Mouse (Mus musculus) induced T-regulatory cell, adult 2 months (primary cell): ENCODE measurements around the gene Smyd3.
"Not testable (repeated sequence)": the region's sequence is repeated elsewhere in the genome, so short reads cannot be mapped to it uniquely, and the experiment has no call there.

Experiments used
- DNase-seq: peaks from one replicate; pipeline ENCODE4 v3.0.0-alpha.2; 2012; ENCODE audit warnings: low read depth

The Smyd3 gene

DNA sequence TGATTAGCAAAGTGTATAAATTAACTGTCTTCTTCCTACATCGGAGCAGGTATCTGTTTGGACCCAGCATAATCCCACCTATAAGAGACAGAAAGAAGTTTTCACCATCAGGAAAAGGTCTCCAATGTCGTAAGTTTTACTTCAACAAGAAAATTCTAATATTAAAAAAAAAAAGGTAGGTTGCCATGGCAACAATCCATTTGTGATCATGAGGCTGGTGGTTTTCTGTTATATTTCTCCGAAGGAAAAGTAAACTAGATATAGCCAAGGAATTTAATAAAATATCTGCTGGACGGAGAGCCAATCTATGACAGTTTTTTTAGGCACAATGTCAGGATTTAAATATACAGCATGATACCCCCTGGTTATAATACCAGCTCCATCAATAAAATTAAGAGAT, 142.9 kb downstream of the Smyd3 start:
- no peak for DNase-seq

DNA sequence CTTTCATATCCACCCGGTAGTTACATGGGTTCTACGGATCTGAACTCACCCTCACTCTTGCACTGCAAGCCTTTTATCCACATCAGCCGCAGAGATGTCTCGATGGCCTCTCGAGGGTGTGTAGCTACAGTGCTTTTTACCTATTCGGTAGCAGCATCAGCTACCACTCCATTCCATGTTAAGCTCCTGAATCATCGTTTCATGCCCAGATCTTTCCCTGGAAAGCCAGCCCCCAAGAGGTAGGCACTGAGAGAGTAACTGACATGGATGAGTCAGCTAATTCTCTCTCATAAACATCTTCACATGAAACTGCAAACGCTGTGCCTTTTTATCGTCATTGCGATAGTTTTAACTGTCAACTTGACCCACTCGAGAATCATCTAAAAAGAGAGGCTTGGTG, 143.9 kb downstream of the Smyd3 start:
- no peak for DNase-seq

DNA sequence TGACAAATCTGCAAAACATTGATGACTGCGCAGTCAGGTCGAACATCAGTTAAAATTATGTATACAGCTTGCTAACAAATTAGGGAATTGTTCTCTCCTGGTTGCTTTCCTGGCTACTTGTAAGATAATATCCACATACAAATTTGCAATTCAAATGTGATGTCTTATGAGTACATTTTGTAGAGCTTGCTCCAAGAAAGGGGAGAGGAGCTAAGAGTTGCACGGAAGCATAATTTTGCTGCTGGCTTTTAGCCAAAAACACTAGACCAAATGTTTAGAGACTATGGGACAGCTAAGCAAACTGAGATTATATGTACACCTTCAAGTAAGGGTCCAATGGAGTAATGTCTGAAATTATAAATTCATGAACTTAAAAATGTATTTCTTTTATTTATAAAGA, 146.7 kb downstream of the Smyd3 start:
- no peak for DNase-seq

DNA sequence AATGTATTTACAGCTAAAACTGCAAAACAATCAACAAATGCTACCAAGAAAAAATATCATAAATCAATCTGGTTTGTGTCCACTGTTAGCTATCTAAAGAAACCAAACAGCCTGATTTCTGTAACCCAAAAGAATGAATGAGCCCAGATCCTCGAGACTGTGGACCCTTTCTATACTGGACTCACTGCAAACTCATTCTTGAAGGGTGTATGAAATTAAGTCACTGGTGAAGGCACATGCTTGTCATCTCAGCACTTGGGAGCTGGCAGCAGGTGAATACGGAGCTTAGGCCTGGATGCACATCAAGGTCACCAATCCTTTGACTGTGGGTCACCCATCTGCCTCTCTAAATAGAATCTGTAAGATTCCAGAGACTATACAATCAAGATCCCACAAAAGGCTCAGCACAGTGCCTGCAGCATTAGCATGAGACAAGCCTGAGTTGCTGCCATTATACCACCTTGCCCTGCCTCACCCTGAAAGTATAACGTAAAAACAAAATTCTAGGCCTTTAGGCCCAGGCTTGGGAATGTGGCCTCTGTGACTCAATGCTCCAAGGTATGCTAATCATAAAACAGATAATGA, 149.3 kb downstream of the Smyd3 start:
- no peak for DNase-seq

DNA sequence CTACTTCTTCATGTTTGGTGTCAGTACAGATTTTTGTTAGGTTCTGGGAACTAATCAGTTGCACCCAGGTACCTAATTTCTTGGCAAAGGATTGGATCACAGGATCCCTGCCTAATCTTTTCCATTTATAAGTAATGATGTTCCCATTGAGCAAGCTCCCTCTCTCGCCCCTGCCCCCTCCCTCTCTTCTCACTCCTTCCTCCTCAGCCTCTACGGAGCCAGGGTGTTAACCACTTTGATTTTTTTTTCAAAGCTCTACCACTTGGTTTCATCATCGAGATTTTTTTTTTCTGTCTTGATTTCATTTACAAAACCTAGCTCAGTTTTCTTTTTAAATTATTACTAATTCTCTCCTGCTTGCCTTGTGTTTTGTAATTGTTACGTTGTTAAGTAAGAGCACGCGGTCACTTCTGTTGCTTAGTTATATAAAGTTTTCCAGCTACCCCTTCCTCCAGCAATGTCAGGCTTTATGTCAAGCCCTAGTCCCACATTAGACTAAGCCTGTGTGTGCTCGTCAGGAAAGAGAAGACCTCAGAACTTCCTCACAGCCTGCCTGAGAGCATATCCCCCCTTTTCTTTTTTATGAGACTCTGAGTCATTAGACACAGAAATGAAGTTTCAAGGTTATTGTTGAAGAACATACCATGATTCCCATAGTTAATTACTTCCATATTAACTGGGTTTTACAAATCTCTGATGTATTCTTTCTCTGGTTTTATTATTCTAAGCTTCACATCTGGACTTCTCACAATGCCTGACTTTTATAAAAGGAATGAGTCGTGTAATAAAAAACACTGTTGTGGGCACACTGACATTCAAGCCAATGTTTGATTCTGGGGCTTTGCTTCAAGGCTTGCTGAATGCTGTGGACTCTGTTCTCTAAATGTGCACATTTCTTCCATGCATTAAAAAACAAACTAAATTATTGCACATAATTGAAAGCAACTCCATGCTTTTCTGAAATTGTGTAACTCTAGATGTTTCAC, 156.1 kb downstream of the Smyd3 start:
- DNase-seq = no peak

DNA sequence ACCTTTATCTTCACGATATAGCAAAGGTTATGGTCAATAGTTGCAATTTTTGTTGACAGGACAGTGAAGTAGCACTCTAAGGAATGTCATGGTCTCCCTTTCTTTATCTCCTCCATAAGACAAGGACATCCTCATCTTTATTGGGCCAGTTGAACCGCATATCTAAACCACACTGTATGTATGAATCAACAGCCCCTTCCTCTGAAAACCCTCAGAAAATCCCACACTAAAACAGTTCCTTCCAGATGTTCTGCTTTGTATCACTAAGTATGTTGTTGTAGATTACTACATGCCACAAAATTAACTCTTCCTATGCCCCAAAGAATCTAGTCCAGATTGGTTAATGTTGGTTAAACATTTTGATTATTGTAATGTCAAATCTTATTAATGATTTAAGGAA, 160.7 kb downstream of the Smyd3 start:
- DNase-seq = no peak

DNA sequence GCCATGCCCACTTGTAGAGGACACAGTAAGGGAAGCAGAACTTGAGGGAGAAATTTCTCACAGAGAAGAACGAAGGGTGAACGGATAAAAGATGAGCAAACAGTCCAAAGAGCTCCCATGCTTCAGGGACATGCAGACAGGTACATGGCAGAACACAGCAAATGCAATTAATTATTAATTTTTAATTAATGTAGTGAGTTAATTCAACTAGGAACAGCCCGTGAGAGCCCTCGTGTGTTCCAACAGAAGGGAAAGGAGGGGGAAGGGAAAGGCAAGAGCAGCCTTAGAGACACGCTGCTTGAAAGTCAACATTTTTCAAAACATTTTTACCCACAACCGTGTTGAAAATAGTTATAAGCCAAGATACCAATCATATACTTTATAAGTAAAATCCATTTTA, 163.6 kb downstream of the Smyd3 start:
- DNase-seq = no peak

DNA sequence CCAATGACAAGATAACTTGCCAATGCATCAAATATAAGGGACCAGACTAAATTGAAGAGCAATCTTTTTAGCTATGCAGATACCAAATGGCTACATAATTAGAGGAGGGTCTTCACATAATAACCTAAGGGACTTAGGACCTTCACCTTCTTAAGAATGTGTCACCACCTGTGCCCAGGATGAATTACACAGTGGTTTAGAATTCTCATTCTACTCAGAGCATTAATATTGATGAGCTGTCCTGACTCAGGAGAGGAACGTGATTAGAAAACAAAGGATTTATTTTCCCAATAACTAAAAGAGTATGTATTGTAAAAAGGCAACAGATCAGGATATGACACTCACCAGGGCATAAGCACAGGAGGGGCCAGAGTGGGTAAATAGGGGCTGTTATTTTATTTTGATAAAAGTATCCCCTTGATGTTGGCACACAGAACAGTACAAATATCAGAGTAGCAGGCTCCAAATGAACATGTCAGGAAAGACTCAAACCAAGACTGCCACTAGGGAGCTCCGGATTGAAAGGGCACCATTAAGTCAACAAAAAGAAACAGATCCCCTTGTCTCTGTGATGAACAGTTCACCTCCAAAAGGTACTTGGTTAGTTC, 172.4 kb downstream of the Smyd3 start:
- no peak for DNase-seq

DNA sequence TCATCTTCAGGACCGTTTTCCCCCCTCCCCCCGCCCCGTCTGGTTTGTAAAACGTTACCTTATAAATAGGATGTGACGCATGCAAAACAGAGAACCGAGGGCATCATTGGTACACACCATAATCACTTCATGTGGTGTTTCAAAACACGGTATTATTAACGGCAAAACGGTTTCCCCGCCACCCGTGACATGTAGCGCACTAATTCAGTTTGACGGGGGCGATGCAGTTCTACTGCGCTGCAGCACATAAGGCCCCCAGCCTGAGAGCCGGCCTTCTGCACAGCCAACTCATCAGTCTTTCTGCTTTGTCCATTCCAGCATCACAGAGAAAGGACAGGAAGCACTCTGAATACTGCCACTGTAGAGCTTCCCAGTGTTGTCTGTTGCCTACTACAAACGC, 174.4 kb downstream of the Smyd3 start:
- no peak for DNase-seq

DNA sequence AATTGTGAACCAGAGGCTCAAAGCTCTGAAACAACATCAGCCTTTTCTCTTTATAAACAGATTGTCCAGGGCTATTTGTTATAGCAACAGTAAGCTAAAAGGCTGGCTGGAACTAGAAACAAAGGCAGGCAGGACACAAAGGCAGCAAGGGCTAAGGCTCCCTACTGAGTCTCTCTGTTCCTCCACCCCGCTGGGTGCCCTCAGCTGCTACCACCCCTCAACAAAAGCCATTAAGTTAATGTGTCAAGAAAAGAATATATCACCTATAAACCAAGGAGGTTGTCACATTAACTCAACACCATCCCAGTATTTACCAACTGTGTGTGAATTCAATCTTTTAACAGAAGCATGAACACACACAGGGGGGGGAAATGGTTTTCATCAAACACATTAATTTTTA, 176.3 kb downstream of the Smyd3 start:
- DNase-seq = no peak

DNA sequence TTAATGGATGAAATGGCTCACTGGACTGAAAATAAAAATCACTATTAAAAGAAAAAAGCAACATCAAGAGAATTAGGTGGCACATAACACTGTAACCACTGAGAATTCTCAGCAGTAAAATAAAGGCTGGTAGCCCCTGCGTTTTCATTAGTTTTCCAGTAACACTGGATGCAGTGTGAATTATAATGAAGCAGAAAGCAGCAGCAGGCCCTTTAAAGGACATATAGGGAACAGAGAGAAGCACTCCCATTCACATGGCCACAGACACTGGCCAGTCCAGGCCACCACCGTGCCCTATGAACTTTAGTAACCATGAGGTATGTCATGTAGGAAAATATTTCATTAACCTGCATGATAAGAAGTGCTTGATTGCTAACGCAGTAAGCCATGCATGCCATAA, 178.8 kb downstream of the Smyd3 start:
- DNase-seq = no peak

DNA sequence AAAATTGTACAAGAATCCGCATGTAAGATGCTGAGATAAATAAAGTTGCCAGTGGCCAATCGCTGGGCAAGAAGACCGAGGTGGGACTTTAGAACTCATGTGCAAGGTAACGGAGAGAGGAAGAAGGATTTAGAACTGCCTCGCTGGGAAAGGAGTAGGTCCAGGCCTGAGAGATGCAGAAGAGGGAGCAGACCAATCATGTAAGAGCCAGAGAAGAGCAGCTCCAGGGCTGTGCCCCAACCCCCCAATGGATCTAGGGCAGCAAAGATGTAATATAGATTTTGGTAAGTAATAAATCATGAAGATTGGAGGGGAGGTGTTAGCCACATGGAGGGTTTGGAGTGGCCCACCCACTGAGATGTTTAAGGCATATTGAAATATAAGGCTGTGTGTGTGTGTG, 180.3 kb downstream of the Smyd3 start:
- no peak for DNase-seq

DNA sequence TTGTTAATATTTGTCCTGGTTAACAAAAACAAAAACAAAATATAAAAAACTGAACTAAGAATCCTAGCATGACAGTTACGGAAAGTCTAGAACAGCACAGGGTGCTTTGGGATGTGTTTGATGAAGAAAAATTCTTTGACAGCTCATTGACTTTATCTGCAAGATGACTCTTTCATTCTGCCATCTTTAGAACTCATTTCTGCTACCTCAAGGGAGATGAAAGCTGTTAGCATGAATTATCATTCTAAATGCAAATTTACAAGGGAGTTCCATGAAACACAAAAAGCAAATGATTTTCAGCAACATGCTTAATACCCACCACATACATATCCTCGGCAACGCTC, 190.9 kb downstream of the Smyd3 start:
- DNase-seq = no peak

DNA sequence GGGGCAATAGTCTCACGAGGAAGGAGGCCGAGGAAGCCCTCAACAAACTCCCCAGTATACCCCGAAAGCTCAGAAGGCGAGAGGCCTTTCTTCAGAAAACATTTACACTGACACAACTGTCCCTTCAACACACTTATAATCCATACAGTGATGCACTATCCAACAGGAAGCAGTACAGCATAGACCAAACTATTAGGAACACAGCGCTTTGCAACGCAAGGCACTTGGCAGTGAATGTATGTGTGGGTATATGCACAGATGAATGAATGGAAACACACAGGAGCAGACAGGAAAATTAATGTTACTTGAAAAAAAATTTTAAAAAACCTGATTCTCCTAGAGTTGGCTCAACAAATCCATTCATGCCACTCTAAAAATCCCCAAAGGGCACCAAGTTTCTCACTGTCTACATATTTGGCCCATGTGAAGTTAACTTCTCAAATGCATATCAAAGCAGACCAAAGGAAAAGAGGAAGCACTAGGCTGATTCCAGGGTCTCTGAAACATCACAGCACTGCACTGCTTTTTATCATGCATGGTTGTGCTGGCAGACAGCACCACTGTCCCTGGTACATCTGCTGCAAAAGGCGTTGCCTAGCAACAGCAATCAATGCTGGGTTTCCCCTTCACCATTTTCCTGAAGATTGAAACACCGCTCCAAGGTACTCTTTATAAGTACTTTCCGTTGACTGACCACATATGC, 191.4 kb downstream of the Smyd3 start:
- DNase-seq = no peak

DNA sequence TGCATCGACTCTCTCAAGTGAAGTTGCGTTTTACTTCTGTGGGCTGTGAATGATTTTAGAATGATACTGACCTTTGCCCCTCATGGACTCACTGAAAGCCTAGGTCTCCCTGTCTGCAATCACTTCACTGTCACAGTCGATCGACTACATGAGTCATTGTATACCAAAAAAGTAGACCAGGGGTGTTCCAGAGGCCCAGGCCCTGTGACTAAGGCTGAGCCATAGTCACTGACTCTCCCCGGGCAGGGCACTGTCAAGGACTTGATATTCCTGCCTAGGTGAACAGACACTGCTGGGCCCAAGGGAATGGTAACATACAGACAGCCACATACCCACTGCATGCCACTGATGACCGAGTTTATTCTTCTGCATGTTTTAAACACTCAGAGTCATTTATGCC, 193.6 kb downstream of the Smyd3 start:
- no peak for DNase-seq

DNA sequence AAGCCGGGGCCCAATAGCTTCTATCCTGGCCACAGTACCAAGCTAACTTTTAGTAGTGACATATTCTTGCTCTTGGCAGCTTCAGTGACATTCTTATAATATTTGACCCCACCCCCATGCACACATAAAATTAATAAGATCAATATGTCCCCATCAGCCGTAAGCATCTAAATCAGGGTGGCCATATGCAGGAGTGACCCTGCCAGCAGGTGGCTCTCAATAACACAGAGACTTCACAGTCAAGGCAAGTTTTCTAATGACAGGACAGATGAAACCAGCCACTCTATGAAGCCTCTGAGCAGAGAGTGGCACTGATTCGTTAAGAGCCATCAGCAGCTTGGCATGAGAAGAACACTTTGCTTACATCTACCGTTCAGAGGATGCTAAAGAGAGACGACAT, 204.2 kb downstream of the Smyd3 start:
- no peak for DNase-seq

DNA sequence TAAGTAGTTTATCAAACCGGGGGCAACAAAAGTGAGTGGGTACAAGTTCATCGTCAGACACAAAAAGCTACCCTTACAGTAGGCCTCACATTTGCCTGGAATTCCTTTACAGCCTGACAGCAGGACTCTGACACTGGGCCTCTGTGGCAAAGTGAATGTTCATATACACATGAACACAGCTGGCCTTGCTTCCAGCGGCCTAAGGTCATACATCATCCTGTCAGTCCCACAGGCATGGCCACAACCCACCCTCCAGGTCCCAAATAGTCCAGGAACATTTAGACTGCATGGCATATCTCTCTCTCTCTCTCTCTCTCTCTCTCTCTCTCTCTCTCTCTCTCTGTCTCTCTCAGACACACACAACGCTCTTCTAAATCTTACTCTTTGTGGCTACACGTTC, 208.4 kb downstream of the Smyd3 start:
- no peak for DNase-seq

DNA sequence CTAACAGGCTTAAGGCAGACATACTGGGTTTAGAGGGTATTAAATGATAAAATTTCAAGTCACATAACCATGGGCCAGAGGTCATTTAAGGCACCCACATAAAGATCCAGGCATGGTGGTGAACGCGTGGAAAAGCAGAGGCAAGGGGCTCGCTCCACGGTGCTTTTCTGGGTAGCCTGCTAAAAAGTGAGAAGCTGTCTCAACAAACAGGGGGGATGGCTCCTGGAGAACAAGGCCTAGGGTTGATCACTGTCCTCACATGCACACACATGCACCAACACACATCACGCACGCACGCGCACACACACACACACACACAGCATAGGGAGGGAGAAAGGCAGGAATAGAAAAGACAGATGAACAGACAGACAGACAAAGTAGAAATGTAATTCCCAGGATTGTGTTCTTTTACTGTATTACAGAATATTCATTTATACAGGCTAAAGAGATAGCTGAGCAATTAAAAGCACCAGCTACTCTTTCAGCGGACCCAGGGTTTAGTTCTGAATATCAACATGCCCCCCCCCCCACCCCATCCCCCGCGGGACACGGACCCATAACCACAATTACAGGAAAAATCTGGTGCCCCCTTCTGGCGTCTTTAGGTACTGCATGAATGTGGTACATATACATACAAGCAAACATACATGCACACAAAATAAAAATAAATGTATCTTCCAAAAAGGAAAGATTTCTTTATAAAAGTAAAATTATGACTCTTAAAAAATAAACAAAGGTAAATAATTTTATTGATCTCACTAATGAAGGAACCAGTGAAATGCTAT, 215.2 kb downstream of the Smyd3 start:
- peak; percentile 36 for DNase-seq

DNA sequence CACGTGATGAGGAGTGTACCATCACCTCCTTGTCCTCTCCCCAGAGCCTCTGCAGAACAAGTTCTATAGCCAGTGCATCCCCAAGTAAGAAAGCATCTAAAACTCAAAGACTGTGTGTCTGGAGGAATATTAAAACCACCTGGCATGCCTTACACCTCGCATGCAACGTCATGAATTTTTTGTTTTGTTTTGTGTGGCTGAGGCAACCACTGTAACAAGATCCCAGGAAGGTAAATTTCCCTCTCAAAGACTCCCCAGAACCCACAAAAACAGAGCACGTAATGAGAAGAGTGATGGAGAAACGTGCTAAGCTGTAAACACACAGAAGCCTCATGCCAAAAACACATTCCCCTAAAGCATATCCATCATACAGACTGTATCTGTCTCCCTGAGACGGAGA, 222.2 kb downstream of the Smyd3 start:
- DNase-seq = no peak

DNA sequence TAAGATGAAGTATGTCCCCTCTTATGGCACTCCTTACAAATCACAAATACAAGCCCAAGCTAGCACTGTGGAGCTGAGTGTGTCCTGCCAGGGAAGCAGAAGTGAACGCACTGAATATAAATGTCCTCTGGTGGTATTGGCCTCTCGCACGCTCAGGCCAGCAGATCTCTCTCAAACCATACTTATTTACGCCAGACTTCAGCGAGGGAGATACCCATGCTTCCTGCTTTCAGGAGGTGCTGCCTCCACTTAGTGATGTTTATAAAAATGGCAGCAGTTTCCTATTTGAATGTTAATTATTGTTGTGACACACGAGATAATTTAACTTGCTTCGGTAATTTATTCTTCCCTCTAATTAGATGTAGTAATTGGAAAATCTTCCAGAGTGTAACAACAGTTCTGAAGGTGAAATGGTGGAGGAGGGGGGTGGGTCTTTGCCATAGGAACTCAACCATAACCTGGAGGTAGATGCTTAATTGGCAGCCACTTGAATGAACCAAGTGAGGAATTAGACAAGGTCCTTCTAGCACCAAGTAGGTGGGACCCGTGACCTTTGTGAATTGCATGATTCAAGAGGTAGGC, 224.0 kb downstream of the Smyd3 start:
- no peak for DNase-seq

DNA sequence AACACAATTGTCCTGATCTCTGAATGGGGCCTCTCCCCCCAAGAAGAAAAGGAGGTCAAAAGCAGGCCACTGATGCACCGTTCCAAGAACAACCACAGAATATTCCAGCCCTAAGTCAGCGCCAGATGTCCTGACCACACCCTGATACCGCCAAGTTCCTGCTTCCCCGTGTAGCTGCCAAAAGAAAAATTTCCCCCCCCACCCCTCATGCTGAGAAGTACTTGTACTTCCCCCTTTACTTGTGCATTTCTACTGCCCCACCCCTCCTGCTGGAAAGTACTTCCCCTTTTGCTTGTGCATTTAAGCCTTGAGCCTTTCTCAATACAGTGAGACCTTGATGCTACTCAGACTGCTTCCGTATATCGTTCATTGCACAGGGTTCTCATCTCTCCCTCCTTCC, 227.7 kb downstream of the Smyd3 start:
- DNase-seq = not testable (repeated sequence)

DNA sequence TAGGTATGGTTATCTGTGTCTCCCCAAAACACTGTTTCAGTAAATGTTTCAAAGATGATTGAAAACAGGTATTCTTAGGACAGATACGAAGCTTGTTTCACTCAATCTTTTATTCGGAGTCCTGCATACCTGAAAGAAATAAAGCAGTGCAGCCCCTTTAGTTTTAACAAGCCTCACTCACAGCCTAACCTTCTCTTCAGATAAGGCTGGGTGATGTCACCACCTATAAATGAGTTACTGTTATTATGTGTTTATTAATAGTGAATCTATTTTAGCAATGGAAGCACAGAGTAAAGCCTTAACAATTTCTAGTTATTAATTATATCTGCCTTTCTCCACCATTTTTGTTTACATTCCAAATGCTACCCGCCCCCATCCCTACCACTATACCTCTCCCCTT, 228.1 kb downstream of the Smyd3 start:
- no peak for DNase-seq
